Mouse (Mus musculus) cerebellum, postnatal 4 days (tissue): ENCODE measurements at regions not wholly inside any gene's neighbourhood (a gene's known extent, or its start where the extent isn't known, plus 50 kb on each side); places are given as distances from the start of the nearest gene placed in this dataset.

Experiments used
- DNase-seq, 2 experiments: peaks; one replicate each; pipeline ENCODE4 v3.0.0; 2022; ENCODE audit warnings: low spot score in 2 of 2, mixed read lengths in 1 of 2

DNA sequence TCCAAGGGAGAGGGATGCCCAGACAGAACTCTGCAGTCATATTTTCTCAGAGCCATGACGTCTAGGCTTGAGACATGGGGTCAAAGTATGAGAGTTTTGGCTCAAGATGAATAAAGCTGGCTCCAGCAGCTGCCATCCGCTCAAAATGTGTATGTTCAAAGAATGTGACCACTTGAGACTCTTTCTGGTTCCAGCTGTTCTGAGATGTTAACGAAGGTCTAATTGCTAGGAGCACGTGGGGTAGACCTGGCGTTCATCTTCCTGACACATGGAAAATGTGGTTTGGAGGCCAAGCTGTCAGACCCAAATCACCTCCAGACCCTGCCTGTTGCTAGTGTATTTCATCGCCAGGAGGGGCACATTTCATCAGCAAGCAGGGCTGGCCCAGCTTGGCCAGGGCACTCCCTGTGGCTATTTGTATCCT, 58.9 kb upstream of the Ankrd1 start:
- DNase-seq = no peak

DNA sequence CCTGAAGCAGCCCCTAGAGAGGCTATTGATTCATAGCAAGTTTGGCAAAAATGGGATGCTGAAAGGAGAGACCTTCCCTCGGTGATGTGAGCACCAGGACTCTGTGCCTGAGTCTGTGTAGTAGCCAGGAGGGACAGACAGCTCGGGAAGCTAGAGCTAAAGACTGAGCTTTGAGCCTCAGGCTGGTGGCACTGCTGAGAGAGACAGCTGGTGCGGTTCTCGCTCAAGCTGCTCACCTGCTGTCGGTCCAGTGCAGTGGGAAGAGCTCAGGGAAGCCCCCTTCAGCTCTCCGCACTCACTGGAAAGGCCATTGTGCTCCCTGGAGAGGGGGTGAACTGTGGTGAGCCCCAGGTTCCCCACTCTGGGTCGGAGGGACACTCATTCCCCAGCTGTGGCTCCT, 60.4 kb upstream of the Ankrd1 start:
- DNase-seq = no peak

DNA sequence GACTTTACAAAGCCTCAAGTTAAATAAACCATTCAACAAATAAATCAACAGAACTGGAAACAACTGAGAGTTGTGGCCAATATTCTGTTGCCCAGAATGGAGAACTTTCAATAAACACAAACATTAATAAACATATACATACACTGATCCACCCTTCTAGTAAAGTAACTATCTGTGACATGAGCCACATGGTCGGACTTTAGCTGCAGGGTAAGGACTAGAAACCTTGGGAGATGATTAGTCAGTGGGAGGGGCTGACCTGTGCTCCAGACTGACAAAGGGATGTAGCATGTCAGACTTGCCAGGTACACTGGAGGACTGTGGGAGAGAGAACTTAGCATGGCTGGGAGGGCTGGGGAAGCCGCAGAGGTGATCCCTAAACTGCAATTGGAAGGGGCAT, 61.6 kb upstream of the Ankrd1 start:
- no peak for DNase-seq

DNA sequence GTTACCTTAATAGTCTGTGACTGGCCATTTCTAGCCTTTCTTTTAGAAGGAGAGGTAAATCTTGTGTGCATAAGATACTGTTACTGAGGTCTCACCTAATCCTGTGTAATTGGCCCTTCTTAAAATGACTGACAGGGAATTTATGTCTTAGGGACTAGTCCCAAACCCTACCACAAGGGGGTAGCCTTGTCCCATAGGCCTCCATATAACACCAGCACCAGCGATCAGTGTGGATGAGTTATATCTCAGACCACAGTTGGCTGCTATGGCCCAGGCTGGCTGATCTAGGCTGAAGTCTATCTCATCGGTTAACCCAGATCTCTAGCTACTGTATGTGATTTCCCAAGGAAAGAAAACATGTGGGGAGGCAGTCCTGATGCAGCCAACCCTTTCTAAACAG, 63.2 kb upstream of the Ankrd1 start:
- peak in 1 of 2 experiments; percentile 62 for DNase-seq

DNA sequence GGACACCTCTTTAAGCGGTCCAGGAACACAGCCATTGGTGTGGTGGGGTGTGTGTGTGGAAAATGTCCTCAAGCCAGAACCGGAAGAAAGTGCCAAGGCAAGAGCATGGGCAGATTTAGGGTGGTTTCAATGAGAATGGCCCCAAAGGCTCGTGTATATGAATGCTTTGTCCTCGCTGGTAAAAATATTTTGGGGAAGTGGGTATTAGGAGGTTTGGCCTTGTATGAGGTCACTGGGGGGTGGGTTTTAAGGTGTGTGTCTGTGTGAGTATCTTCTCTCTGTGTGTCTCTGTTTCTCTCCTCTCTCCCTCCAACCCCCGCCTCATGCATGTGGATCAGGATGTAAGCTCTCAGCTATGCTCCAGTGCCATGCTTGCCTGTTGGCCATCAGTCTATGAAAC, 69.8 kb upstream of the Ankrd1 start:
- DNase-seq = no peak

DNA sequence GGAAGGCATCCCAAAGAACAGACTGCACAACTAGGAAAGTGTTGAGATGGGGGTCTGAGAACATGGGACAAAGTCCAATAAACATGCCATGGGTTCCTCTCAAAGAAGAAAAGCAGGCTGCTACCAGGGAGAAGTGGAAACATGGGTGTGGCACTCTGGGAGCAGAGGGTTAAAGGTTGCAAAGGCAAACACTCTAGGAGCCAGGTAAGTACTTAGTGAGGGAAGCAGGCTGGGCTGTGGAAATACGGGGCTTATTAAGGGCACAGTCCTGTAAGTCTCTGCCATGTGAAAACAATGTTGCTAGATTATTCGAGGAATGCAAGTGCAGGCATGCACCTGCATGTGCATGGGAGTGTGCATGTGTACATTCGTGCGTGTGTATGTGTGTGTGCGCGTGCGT, 71.7 kb upstream of the Ankrd1 start:
- DNase-seq = no peak

DNA sequence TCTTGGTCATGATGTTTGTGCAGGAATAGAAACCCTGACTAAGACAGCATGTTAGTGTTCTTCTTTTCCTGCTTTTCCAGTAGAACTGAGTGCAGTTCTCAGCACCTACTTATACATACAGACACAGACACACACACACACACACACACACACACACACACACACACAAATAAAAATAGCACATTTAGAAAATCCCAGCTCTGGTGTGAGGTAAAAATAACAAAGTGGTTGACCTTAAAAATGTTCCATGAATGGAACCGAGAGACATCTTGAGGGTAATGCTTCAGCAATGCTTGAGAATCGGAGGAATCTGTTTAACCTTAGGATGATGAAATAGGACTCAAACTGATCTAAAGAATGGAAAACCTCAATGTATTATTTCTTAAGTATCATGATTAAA, 84.4 kb upstream of the Ankrd1 start:
- no peak for DNase-seq

DNA sequence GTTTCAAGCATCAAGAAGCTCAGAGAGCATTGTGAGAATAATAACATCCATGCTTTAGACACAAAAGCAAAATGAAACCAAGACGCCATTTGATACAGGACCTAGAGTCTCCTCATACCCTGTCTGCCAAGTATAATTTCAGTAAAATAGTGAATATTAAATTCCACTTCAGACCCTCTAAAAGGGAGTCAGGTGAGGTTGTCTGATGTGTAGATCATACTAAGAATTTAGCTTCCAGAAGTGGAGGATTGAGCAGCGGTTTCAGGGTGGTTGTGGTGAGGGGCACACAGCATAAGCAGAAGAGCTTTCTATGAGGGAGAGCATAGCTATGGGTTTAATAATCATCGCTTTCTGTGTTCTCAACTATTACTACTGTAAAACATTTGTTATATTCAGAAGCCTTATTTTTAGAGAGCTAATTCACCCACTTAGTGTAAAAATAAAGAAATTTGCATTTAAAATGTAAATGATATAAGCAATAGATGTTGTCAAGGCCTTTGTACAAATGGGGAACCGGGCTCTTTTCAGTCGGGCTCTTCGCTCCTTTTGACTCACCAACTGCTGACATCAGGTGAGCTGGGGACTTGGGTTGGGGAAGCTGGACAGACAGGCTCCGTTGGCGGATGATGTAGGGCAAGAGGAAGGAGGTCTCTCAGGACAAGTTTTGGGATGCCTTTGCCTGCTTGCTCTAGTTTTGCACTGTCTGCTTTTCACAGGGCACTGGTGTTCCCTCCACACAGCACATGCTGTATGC, 85.2 kb upstream of the Ankrd1 start:
- DNase-seq = no peak

DNA sequence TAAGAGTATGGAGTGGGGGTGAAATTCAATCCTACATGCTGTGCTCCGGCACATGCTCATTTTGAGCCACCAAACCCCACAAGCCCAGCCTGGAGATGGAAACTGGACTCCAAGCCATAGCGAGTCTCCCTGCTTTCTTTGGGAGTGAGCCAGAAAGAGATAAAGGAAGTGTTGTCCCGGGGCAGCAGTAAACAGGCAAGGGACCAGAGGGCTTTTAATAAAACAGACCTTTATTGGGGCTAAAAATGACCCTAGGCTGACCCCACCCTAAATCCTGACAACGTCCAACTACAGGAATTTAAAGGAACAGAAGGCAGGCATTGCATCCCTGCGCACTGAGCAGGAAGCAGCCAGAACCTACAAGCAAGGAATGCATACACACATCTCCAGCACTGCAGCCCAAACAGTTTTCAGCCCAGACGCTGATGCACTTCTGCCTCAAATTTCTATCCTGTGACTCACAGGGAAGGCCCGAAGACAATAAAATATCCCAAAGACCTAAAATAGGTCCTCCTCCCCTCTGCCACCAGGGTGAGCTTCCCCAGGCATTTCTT, 87.9 kb upstream of the Ankrd1 start:
- no peak for DNase-seq

DNA sequence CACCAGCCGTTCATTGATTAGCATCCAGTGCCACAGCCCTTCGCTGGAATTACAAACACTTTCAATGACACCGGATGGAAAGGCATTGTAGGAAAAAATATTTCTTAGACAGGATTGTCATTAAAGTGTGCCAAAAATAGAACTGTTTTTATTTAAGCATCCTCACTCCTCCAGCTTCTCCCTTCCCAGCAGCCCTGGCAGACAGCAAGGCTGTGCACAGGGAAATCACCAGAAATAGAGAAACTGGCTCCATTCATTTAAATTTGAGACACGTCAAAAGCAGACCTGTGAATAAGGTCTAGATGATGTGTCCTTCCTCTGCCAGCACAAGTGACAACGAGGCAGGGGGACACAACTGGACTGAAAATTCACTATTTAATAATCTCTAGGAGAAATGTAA, 88.5 kb upstream of the Ankrd1 start:
- no peak for DNase-seq

DNA sequence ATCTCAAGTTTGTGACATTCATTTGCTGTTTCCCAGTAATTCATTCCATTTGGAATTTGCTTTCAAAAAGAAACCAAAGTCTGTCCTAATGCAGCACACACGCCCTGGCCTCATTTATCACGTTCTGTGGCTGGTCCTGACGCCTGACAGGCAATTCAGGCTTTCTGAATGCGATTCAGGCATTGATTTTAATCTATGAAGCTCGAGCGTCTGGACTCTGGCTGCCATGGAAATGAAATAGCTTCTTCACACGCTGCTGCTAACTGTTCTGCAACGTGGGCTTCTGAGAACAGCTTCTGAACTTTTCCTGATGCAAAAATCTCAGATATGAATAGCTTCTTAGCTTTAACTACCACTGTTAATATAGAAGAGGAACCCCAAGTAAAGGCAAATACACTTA, 93.6 kb upstream of the Ankrd1 start:
- DNase-seq = no peak

DNA sequence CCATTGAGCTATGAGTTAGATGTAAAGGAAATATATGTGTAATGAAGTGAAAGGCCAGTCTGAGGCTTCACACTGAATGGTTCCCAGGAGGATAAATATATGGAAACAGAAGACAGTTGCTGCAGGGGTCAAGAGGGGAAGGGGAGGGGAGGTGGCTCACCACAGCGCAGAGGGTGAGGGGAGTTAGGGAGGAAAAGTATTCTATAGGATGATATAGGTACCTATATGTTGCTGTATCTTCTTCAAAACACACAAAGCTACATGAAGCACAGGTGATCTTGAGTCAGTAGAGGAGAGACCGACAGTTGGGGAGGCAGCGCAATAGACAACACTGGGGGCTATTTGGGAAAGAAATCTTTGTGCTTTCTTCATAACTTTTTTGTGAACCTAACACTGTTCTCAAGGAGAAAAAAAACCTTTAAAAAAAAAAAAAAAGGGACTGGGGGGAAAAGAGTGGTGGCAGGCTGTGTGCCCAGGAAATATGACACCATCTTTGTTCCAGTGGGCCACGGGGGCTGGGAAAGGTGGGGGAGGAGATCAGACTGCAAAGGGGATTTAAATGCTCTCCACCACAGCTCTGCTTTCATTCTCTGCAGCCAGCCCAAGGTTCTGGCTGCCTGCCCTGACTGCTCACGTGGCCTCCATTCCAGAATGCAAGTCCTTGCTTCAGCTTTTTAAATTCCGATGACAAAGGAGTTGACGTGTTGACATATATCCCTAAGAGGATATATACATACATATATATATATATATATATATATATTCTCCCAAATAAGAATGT, 94.5 kb upstream of the Ankrd1 start:
- DNase-seq = peak in 1 of 2 experiments; percentile 42

DNA sequence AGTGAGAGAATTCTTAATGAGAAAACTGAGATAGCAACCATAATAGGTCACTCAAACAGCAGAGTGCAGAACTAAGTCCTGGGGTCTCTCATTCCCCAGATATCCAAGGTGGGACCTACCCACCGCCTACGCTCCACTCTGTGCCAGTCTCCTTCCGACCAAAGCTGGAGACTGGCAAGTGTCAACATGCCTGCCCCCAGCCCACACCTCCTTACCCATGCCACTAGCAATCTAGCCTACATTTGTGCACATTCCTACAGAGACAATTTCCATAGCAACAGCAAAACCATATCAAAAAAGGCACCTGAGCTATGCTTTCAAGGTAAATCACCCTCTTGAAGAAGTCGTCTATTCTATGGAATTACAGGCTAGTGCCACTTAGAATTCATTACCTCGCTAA, 97.3 kb upstream of the Ankrd1 start:
- no peak for DNase-seq

DNA sequence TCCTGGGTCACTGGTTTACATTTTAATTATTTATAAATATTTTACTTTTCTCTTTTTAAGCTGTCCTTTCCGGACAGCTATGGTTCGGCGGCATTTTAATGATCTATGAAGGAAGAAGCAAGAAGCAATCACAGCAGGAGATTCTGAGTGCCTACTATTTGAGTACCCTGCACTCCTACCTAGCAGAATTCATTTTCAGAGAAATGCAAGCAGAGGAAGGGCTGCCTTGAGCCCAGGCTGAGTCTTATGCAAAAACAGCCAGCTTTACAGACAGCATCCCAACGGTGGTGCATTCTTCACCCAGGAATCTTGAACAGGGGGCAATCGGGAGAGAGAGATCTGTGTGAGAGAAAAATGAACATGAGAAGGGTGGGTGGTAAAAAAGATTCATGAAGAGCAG, 97.7 kb upstream of the Ankrd1 start:
- DNase-seq = no peak

DNA sequence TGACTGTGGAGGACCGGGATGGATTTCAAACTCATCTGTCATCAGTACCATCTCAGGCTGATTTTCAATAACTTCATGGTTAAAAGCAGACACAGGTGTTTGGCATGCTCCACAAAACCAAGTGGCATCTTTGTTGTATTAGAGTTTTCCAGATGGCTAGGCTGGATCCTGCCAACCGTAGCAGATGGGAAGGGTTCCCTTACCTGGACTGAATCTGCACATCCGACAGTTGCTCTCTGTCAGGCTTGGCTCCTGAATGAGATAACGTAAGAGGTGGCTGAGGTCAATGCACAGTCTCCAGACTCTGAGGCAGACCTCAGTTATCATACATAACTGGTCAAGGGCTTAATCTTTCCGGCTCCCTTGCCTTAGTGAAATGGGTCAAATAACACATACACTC, 99.0 kb upstream of the Ankrd1 start:
- peak in 1 of 2 experiments; percentile 25 for DNase-seq

DNA sequence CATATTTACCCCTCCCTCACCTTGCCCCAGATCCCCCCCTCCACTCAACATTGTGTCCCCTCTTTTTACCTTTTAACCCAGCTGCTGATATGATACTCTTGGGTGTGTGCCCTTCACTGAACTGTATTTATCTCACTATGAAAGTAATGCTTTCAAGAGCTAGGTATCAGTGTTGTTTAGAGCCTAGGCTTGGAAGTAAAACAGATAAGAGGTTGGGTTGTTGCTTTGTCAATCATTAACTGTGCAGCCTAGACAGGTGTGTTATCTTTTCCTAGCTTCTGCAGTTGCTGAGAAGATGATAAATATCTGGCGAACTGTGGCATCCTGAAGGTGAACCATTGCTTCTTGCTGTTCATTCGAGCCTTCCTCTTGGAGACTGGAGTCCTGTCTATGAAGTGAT, 101.2 kb upstream of the Ankrd1 start:
- DNase-seq = no peak

DNA sequence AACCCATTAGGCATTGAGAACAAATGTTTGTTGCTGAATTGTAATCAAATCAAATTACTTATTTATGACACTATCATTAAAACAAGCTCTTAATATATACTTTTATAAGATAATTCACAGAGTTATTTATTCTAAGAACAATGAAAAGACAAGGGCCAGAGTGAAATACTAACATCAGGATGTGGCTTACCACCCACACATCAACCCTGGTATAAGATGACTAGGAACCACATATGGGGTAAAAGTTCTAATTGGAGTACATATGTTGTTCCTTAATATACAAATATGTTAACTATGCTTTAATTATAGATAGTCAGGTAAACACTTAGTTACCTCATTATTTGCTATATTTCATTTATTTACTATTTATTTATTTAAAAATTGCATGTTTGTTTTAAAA, 101.7 kb upstream of the Ankrd1 start:
- no peak for DNase-seq

DNA sequence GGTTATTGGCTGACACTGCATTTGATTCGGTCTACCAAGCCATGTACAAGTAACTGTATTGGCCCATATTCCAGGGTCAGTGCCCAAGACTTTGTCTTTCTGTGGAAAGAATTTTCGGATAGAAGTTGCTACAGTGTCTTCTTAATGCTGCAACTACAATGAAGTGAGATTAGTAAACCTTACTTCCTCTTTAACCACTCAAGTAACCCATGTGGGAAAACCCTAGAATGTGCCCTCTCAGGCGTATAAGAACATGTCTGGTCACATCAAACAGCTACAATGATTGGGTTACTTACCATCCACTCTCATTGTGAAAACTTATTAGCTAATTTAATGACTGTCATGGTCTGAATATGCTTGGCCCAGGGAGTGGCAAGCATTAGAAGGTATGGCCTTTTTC, 102.3 kb upstream of the Ankrd1 start:
- DNase-seq = no peak

DNA sequence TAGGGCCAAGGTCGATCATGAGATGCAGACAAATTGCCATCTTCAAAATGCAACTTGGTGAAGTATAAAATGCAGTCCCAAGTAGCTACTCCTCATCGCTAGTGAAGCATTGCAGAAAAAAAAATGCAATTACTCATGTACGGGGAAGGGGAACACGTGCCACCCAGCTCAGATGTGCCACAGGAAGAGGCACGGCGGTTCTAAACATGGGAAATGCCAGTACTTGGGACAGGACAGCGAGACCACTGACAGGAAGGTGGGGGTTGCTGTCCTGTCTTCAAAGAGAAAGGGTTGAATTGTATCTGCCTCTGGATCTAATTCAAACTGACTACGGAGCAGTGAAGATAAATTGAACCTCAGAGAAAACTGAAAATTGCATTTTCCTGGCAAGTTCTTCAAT, 104.6 kb upstream of the Ankrd1 start:
- no peak for DNase-seq

DNA sequence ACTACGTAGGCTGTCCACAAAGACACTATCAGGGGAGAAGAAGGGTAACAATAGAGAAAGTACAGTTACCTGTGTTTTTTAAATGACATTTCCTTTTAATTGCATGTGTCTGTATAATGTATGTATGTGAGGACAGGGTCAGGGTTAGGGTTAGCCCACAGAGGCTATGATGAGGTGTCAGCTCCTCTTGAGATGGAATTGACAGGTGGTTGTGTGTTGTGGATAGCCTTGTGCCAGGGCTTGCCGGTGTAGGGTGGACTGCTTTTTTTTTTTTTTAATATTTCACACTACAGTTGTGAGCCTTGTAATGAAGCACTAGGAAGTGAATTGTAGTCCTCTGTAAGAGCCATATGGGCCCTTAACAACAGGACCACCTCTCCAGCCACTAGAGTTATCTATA, 105.7 kb upstream of the Ankrd1 start:
- no peak for DNase-seq

DNA sequence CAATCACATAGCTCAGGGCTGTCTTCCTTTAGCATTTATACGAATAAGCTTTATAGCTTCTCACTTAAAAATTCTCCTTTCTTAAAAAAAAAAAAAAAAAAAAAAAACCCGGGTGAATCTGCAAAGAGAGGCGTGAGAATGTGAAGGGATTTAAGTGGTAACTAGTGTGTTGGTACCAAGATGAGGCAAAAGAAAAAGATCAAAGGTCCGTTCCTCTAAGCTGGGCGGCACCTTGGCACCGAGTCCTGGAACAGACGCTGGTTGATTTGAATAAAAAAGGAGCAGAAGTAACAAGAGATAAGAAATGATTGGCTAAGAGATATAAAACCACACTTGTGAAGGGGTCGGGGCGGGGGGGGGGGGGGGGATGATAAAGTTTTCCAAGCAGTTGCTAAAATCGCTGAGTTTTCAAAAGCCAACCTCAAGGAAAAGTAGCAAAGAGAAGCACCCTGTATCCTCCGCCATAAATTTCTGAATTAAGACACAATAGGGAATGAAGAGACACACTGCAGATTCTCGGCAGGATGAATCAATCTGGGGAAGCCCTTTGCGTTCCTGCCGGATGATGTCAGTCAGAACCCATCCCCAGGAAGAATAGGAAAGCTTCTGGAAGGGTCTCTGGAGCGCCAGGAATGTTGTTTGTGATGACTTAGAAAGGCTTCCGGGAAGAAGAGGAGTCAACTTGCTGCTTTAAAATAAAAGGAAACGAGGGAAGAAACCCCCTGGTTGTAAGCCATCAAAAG, 107.7 kb upstream of the Ankrd1 start:
- DNase-seq = no peak

DNA sequence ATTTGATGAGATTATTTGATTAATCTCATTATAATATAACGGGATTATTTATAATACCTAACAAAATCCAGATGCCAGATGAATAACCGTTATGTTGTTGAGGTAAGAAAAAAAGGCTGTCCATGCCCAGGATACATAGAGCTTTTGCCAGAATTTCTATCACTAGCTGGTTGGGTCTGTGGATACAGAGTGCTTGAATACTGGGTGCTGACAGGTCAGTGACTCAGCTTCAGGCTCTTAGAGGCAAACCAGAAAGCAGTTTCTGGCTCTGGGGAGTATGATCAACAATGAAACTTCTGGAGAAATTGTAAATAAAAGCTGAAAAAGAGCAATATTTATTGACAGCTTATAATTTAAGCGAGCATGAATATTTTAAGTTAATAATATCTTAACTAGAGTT, 109.4 kb upstream of the Ankrd1 start:
- DNase-seq = no peak
